Mouse (Mus musculus) lung, postnatal 0 days (tissue): ENCODE data around the gene Lrrc8a. TPM values are rescaled to one million over a fixed set of nuclear protein-coding genes. Genes with fewer than 3 reads are reported as not detected.
A peak's percentile ranks its signal among the peaks of the same experiment; 100 is the strongest.

Source experiments
- ATAC-seq: fragments of 200-750 bp; cut with Nextera tagmentation; 2 replicates; pipeline ENCODE4 v1.8.0; 2017; ENCODE audit warnings: moderate library complexity
- DNase-seq: peaks from one replicate; pipeline ENCODE4 v3.0.0-alpha.2; 2016; ENCODE audit warnings: low spot score
- H3K27ac ChIP-seq: fragments of 300-500 bp; sonication (generic); 2 replicates; pipeline ENCODE4 v1.5.1; 2014; ENCODE audit warnings: antibody characterized with exemption, mild to moderate bottlenecking, low read length, mixed read lengths
- H3K27me3 ChIP-seq: fragments of 300-500 bp; sonication (generic); replicated peaks from 2 replicates; pipeline ENCODE4 v1.6.1; 2014; ENCODE audit warnings: low read length, mixed read lengths; ENCODE audit not compliant: insufficient read depth
- H3K36me3 ChIP-seq: fragments of 300-500 bp; sonication (generic); 2 replicates; pipeline ENCODE4 v1.6.1; 2014; ENCODE audit warnings: low read length, mixed read lengths; ENCODE audit not compliant: insufficient read depth
- H3K4me1 ChIP-seq: fragments of 300-500 bp; sonication (generic); 2 replicates; pipeline ENCODE4 v1.6.1; 2014; ENCODE audit warnings: antibody characterized with exemption, low read depth, low read length, mixed read lengths; ENCODE audit not compliant: insufficient read depth
- H3K4me2 ChIP-seq: fragments of 300-500 bp; sonication (generic); replicated peaks from 2 replicates; pipeline ENCODE4 v1.6.1; 2014; ENCODE audit warnings: low read depth, mild to moderate bottlenecking, low read length, moderate library complexity, mixed read lengths
- H3K4me3 ChIP-seq: fragments of 300-500 bp; sonication (generic); 2 replicates; pipeline ENCODE4 v1.5.1; 2014; ENCODE audit warnings: low read depth, low read length
- H3K9ac ChIP-seq: fragments of 300-500 bp; sonication (generic); replicated peaks from 2 replicates; pipeline ENCODE4 v1.6.1; 2014; ENCODE audit warnings: low read depth, mild to moderate bottlenecking
- H3K9me3 ChIP-seq: fragments of 300-500 bp; sonication (generic); 2 replicates; pipeline ENCODE4 v1.6.1; 2016; ENCODE audit warnings: low read length, mixed read lengths
- CTCF ChIP-seq: IDR thresholded peaks from 2 replicates; pipeline ENCODE4 v1.5.1; 2016; ENCODE audit warnings: antibody characterized with exemption, mild to moderate bottlenecking
- EP300 ChIP-seq: IDR thresholded peaks from 2 replicates; pipeline ENCODE4 v1.6.1; 2016; ENCODE audit warnings: antibody characterized with exemption, mild to moderate bottlenecking, control low read depth
- WGBS: fragments of 180-500 bp; shearing (Covaris S2); extraction: QIAGEN DNeasy Blood & Tissue Kit; methylation state at CpG from one replicate; pipeline ENCODE4 v1.1.7; 2014; 5-methylcytosine and 5-hydroxymethylcytosine counted together
- polyA plus RNA-seq: library from polyadenylated mRNA; unstranded; fragments of >200 nt; fragmentation: Nextera tagmentation; extraction: Ambion mirVana; gene quantifications from 2 replicates; pipeline ENCODE4 v1.2.1, GENCODE M21; 2015

The Lrrc8a gene
- polyA plus RNA-seq, 1 experiment from 2014 or later = 68.8 TPM

- Histone ChIP-seq H3K4me1 (no peaks in the 10 kb centered on the region), H3K9ac (no peak overlapping the region), H3K36me3 (no peaks in the 10 kb centered on the region), H3K4me2 (no peak overlapping the region), H3K27ac (no peak overlapping the region), H3K4me3 (no peak overlapping the region), H3K27me3 (no peaks in the 10 kb centered on the region), H3K9me3 (no peaks in the 10 kb centered on the region)
- WGBS = 71% methylated on average over 4 of the region's 4 CpGs
- TF ChIP-seq CTCF (no peak), EP300 (no peak)
- ATAC-seq (no peak), DNase-seq (no peak)
Measured at GRCm38 (mm10) chr2:30212169-30212545, 25.4 kb upstream of the Lrrc8a start.

- H3K36me3 ChIP-seq = no peaks in the 10 kb centered on the region
- TF ChIP-seq CTCF (no peak), EP300 (peak; percentile 89)
- no peaks in the 10 kb centered on the region for H3K27me3 ChIP-seq
- ATAC-seq (peak; percentile 83), DNase-seq (peak; percentile 85)
- H3K9me3 ChIP-seq = no peaks in the 10 kb centered on the region
- no peak overlapping the region for H3K9ac ChIP-seq
- H3K4me3 ChIP-seq = no peak overlapping the region
- no peaks in the 10 kb centered on the region for H3K4me1 ChIP-seq
- 44% methylated on average over 1 of the region's 1 CpGs for WGBS
- no peak overlapping the region for H3K4me2 ChIP-seq
- peak overlapping the region; percentile 43; the same call in 1 of the 2 replicates for H3K27ac ChIP-seq
Measured at GRCm38 (mm10) chr2:30212951-30213350, 24.6 kb upstream of the Lrrc8a start.

- no peak overlapping the region for H3K4me3 ChIP-seq
- peak overlapping the region; percentile 38 for H3K27ac ChIP-seq
- no peak for TF ChIP-seq EP300
- TF ChIP-seq CTCF = no peak
- 73% methylated on average over 3 of the region's 3 CpGs for WGBS
- H3K36me3 ChIP-seq = no peaks in the 10 kb centered on the region
- H3K4me1 ChIP-seq = no peaks in the 10 kb centered on the region
- no peak overlapping the region for H3K9ac ChIP-seq
- peak; percentile 18; the same call in 1 of the 2 replicates for ATAC-seq
- H3K27me3 ChIP-seq = no peaks in the 10 kb centered on the region
- DNase-seq = no peak
- no peak overlapping the region for H3K4me2 ChIP-seq
- H3K9me3 ChIP-seq = no peaks in the 10 kb centered on the region
Measured at GRCm38 (mm10) chr2:30214745-30215144, 22.8 kb upstream of the Lrrc8a start.

GRCm38 (mm10) chr2:30215493-30215892 lies 22.0 kb upstream of the Lrrc8a start:
- peak overlapping the region; percentile 38; the same call in 1 of the 2 replicates for H3K27ac ChIP-seq
- H3K9ac ChIP-seq = no peak overlapping the region
- 48% methylated on average over 6 of the region's 6 CpGs for WGBS
- no peaks in the 10 kb centered on the region for H3K4me1 ChIP-seq
- no peak overlapping the region for H3K4me3 ChIP-seq
- no peaks in the 10 kb centered on the region for H3K9me3 ChIP-seq
- TF ChIP-seq EP300 = peak; percentile 64; the same call in 1 of the 2 replicates
- TF ChIP-seq CTCF = no peak
- no peaks in the 10 kb centered on the region for H3K27me3 ChIP-seq
- ATAC-seq (peak; percentile 53), DNase-seq (peak; percentile 64)
- H3K4me2 ChIP-seq = no peak overlapping the region
- no peaks in the 10 kb centered on the region for H3K36me3 ChIP-seq

GRCm38 (mm10) chr2:30216293-30216692 lies 21.2 kb upstream of the Lrrc8a start:
- H3K27me3 ChIP-seq = no peaks in the 10 kb centered on the region
- no peaks in the 10 kb centered on the region for H3K9me3 ChIP-seq
- no peak for TF ChIP-seq EP300
- no peaks in the 10 kb centered on the region for H3K4me1 ChIP-seq
- H3K27ac ChIP-seq = no peak overlapping the region
- no peak overlapping the region for H3K4me3 ChIP-seq
- no peaks in the 10 kb centered on the region for H3K36me3 ChIP-seq
- DNase-seq (no peak), ATAC-seq (no peak)
- WGBS = 95% methylated on average over 5 of the region's 5 CpGs
- H3K9ac ChIP-seq = no peak overlapping the region
- no peak overlapping the region for H3K4me2 ChIP-seq

- Histone ChIP-seq H3K9ac (no peak overlapping the region), H3K36me3 (no peaks in the 10 kb centered on the region), H3K4me3 (no peak overlapping the region), H3K27ac (no peak overlapping the region), H3K27me3 (no peaks in the 10 kb centered on the region), H3K4me2 (no peak overlapping the region), H3K9me3 (no peaks in the 10 kb centered on the region), H3K4me1 (peaks cover 15% of the 10 kb centered on the region; the same call in 1 of the 2 replicates)
- WGBS = 76% methylated on average over 5 of the region's 5 CpGs
- no peak for TF ChIP-seq EP300
- TF ChIP-seq CTCF = no peak
- DNase-seq = no peak
- no peak for ATAC-seq
Measured at GRCm38 (mm10) chr2:30235593-30235992, 1.9 kb upstream of the Lrrc8a start.
